Mouse (Mus musculus): Measurements from ENCODE around the gene Cnot10. TPM values are rescaled to one million over a fixed set of nuclear protein-coding genes. Genes with fewer than 3 reads are reported as not detected.

Cnot10 gene
- polyA plus RNA-seq, 1 experiment from 2014 or later: 65.8 TPM

DNA sequence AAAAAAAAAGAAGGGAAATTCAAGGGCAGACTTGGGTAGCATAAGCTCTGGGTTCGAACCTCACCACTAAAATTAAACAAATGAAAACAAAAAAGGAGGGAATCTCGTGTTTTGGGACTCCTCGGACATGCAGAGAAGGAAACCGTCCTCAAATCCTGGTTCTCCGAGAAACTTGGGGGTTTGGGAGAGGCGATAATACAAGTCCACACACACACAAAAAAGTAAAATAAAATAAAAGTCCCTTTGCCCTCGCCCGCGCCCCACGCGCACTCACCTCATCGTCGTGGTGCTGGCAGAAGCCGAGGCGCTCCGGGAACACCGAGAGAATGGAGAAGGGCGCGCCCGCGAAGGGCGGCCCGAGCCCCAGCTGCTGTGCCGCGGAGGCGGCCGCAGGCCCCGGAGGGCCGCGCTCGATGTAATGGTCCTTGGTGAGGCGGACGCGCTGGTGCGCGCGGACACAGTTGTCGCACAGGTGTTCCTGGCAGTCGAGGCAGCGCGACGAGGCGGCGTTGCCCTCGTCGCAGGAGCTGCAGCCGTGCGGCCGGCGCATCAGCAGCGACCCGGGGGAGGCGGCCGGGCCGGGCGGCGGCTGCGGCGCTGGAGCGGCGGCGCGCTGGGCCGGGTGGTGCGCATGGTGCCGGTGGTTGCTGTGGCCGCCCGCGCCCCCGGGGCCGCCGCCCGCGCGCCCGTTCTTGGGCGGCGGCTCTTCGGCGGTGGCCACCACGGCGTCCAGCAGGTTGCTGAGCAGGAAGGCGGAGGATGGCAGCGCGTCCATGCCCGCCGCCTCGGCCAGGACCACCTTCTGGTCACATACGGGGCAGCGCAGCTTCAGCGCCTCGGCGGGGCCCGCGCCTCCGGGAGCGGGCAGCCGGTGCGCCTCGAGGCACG, 77.7 kb downstream of the Cnot10 start:
- DNase-seq (ENCODE audit: low spot score) (peak; percentile 67), ATAC-seq (replicated peaks; ENCODE audit: low FRiP score, low TSS enrichment, low read depth) (no peak)
- Histone ChIP-seq H3K9me3 (ENCODE audit: control insufficient read depth, low read length) (no peaks in the 10 kb centered on the region), H3K4me3 (ENCODE audit: low read depth, low read length) (peak overlapping the region; percentile 65), H3K9ac (ENCODE audit: low read length) (peak overlapping the region; percentile 66), H3K4me1 (replicated peaks; ENCODE audit: control insufficient read depth, insufficient read depth, low read length) (no peaks in the 10 kb centered on the region), H3K27me3 (replicated peaks; ENCODE audit: control insufficient read depth, insufficient read depth, low read length) (peaks cover 50% of the 10 kb centered on the region), H3K36me3 (ENCODE audit: control insufficient read depth, insufficient read depth, low read length) (no peaks in the 10 kb centered on the region), H3K27ac (ENCODE audit: low read depth) (peak overlapping the region; percentile 93), H3K4me2 (ENCODE audit: low read length) (peak overlapping the region; percentile 76)
- under 1% methylated on average over 90 of the region's 101 CpGs for WGBS

DNA sequence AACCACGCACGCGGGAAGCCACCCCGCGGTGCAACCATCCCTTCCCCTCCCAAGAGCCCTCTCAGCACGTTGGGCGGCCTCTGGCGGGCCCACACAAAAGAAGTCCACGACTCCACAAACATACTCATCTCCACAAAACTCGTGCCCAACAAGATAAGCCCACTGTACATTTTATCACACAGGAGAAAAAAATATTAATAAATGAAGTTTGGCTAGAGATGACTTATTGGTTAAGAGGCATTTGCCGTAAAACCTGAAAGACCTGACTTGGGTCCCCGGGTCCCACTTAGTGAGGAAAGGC, 78.4 kb downstream of the Cnot10 start:
- H3K36me3 ChIP-seq (ENCODE audit: control insufficient read depth, insufficient read depth, low read length): no peaks in the 10 kb centered on the region
- H3K4me1 ChIP-seq (replicated peaks; ENCODE audit: control insufficient read depth, insufficient read depth, low read length): no peaks in the 10 kb centered on the region
- DNase-seq (ENCODE audit: low spot score) (peak; percentile 64), ATAC-seq (replicated peaks; ENCODE audit: low FRiP score, low TSS enrichment, low read depth) (no peak)
- H3K9ac ChIP-seq (ENCODE audit: low read length): peak overlapping the region; percentile 66
- H3K27me3 ChIP-seq (replicated peaks; ENCODE audit: control insufficient read depth, insufficient read depth, low read length): peaks cover 50% of the 10 kb centered on the region
- peak overlapping the region; percentile 65 for H3K4me3 ChIP-seq (ENCODE audit: low read depth, low read length)
- no peak overlapping the region for H3K27ac ChIP-seq (ENCODE audit: low read depth)
- no peaks in the 10 kb centered on the region for H3K9me3 ChIP-seq (ENCODE audit: control insufficient read depth, low read length)
- under 1% methylated on average over 12 of the region's 12 CpGs for WGBS
- peak overlapping the region; percentile 76 for H3K4me2 ChIP-seq (ENCODE audit: low read length)

DNA sequence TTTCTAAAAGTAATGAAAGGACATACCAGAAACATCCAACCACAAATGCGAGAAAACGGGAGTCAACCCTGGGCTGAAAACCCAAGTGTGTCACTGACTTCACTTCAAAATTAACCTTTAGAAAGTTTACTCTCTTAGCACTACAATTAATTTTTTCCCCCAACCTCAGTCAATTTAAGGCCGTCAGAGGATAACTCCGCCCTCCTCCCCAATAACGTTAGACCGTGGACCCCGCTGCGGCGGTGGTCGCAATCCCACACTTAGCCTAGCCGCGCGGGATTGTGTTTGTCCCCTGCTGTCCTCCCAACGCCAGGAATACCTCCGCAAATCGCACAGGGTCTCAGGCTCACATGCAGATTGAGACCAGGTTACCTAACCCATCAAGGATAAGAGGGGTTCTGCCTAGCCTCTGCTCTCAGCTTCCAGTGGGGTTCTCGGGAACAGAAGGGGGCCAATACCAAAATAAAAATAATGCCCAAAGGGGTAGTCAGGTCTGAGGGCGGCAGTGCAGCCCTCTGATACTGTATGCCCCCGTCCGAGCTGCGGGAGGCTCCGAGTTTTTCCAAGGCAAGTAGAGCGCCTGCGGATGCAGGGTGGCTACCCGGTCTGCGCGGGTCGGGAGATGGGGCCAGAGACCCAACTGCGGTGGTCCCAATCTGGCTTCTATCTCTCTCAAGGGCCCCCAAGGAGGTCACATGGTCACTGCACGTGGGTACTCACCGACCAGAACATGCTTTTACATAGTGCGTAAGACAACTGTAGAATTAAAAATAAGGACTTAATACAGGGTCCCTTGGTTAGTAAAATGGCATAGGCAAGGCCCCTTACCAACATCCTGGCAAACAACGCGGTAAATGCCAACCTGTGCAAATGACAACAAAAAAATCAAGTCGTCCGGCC, 79.0 kb downstream of the Cnot10 start:
- H3K4me3 ChIP-seq (ENCODE audit: low read depth, low read length): peak overlapping the region; percentile 65
- peak overlapping the region; percentile 76 for H3K4me2 ChIP-seq (ENCODE audit: low read length)
- no peaks in the 10 kb centered on the region for H3K9me3 ChIP-seq (ENCODE audit: control insufficient read depth, low read length)
- peaks cover 50% of the 10 kb centered on the region for H3K27me3 ChIP-seq (replicated peaks; ENCODE audit: control insufficient read depth, insufficient read depth, low read length)
- DNase-seq (ENCODE audit: low spot score): peak; percentile 70
- H3K27ac ChIP-seq (ENCODE audit: low read depth): no peak overlapping the region
- no peak for ATAC-seq (replicated peaks; ENCODE audit: low FRiP score, low TSS enrichment, low read depth)
- no peaks in the 10 kb centered on the region for H3K4me1 ChIP-seq (replicated peaks; ENCODE audit: control insufficient read depth, insufficient read depth, low read length)
- 2% methylated on average over 36 of the region's 36 CpGs for WGBS
- no peaks in the 10 kb centered on the region for H3K36me3 ChIP-seq (ENCODE audit: control insufficient read depth, insufficient read depth, low read length)
- H3K9ac ChIP-seq (ENCODE audit: low read length): peak overlapping the region; percentile 66

DNA sequence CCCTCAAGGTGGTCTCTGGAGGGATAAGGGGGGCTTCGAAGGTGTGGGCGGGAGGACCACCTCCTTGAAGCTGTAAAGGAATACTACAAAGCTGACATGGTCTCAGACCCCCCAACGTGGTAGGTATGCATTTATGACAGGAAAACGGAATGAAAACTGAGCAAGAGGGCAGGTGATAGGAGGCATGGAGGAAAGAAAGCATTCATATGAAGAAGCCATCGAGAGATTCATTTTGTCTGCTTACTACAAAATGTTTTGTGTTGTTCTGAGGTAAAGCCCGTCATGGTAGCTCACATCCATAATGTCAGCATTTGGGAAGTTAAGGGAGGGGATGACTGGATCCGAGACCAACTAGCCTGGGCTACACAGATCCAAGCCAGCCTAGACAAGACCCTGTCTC, 79.8 kb downstream of the Cnot10 start:
- no peak for ATAC-seq (replicated peaks; ENCODE audit: low FRiP score, low TSS enrichment, low read depth)
- Histone ChIP-seq H3K4me3 (ENCODE audit: low read depth, low read length) (peak overlapping the region; percentile 65), H3K9ac (ENCODE audit: low read length) (peak overlapping the region; percentile 66), H3K27me3 (replicated peaks; ENCODE audit: control insufficient read depth, insufficient read depth, low read length) (peaks cover 50% of the 10 kb centered on the region), H3K4me2 (ENCODE audit: low read length) (peak overlapping the region; percentile 76), H3K4me1 (replicated peaks; ENCODE audit: control insufficient read depth, insufficient read depth, low read length) (no peaks in the 10 kb centered on the region), H3K9me3 (ENCODE audit: control insufficient read depth, low read length) (no peaks in the 10 kb centered on the region), H3K36me3 (ENCODE audit: control insufficient read depth, insufficient read depth, low read length) (no peaks in the 10 kb centered on the region), H3K27ac (ENCODE audit: low read depth) (no peak overlapping the region)
- DNase-seq (ENCODE audit: low spot score): peak; percentile 56
- 24% methylated on average over 7 of the region's 7 CpGs for WGBS

DNA sequence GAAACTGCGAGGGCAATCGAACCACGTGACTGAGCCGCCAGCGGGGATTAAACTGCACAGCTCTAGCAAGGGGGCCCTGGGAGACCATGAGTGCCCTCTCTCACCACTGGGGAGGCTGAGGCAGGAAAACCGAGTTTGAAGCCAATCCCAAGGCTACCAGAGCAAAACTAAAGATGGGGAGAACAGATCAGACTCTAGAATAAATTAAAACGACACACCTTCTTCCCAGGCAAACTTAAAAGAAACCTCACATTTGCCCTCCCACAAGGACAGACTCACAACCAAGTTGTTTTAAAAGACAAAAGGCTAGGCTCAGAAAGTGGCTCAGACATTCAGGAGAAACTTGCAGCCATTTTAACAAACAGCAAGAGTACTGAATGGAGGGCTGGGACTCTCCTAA, 82.9 kb downstream of the Cnot10 start:
- Histone ChIP-seq H3K27ac (ENCODE audit: low read depth) (peak overlapping the region; percentile 17), H3K4me3 (ENCODE audit: low read depth, low read length) (no peak overlapping the region), H3K9ac (ENCODE audit: low read length) (no peak overlapping the region), H3K4me2 (ENCODE audit: low read length) (peak overlapping the region; percentile 18), H3K27me3 (replicated peaks; ENCODE audit: control insufficient read depth, insufficient read depth, low read length) (peaks cover 30% of the 10 kb centered on the region), H3K4me1 (replicated peaks; ENCODE audit: control insufficient read depth, insufficient read depth, low read length) (peaks cover 7% of the 10 kb centered on the region), H3K9me3 (ENCODE audit: control insufficient read depth, low read length) (no peaks in the 10 kb centered on the region), H3K36me3 (ENCODE audit: control insufficient read depth, insufficient read depth, low read length) (no peaks in the 10 kb centered on the region)
- WGBS: 27% methylated on average over 7 of the region's 7 CpGs
- ATAC-seq (replicated peaks; ENCODE audit: low FRiP score, low TSS enrichment, low read depth): no peak
- peak; percentile 52 for DNase-seq (ENCODE audit: low spot score)

DNA sequence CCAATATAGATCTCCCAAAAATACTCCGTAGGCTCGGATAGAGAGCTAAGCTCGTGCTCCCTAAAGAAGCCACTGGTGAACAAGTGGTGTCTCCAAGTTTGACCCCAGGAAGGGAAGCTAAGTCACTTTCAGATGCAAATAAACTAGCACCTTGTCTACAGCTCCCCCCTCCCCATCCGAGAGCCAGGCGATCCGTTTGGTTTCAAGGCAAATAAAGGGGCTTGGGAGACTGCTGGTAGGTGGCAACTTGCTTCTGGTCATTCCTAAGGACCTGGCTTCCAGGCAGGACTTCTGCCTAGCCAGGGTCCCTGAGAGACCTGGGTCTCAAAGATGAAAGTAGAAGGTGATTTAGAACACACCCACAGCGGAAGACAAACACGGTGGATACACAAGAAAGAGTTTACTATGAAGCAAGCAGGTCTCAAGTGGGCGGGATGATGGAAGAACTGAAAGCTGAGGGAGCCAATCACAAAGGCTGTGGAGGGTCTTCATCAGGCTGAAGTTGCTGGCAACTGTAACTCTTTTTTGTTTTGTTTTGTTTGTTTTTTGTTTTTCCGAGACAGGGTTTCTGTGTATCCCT, 83.6 kb downstream of the Cnot10 start:
- Histone ChIP-seq H3K9ac (ENCODE audit: low read length) (no peak overlapping the region), H3K27me3 (replicated peaks; ENCODE audit: control insufficient read depth, insufficient read depth, low read length) (peaks cover 23% of the 10 kb centered on the region), H3K9me3 (ENCODE audit: control insufficient read depth, low read length) (no peaks in the 10 kb centered on the region), H3K27ac (ENCODE audit: low read depth) (no peak overlapping the region), H3K4me3 (ENCODE audit: low read depth, low read length) (no peak overlapping the region), H3K4me1 (replicated peaks; ENCODE audit: control insufficient read depth, insufficient read depth, low read length) (peaks cover 7% of the 10 kb centered on the region), H3K36me3 (ENCODE audit: control insufficient read depth, insufficient read depth, low read length) (no peaks in the 10 kb centered on the region), H3K4me2 (ENCODE audit: low read length) (peak overlapping the region; percentile 18; the same call in 1 of the 2 replicates)
- DNase-seq (ENCODE audit: low spot score): peak; percentile 56
- ATAC-seq (replicated peaks; ENCODE audit: low FRiP score, low TSS enrichment, low read depth): no peak
- WGBS: 41% methylated on average over 10 of the region's 10 CpGs

DNA sequence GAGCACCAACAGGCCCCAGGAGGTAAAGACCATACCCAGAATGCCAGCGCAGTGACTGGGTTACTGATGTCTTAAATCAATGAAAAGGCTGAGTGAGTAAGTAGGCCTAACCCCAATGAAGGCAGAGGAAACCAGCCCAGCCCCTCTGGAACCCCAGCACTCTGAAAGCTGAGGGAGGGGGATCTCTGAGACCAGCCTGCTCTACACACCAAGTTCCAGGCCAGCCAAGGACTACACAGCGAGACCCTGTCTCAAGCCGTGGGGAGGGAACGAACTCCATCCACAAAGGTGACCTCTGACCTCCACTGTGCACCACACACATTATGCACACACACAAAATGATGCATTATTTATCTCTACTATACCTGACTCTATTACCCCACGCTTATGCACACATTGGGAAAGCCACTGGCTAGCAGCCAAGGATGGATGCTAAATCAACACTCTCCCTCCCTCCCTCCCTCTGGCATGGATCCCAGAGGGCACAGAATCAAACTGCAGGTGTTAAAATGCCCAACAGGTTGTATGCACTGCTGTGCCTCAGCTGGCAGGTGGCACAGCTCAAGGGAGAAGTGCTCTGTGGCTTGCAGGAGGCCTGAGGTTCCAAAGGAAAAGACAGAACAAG, 85.5 kb downstream of the Cnot10 start:
- H3K27me3 ChIP-seq (replicated peaks; ENCODE audit: control insufficient read depth, insufficient read depth, low read length): peaks cover 7% of the 10 kb centered on the region; the same call in 1 of the 2 replicates
- 52% methylated on average over 5 of the region's 5 CpGs for WGBS
- DNase-seq (ENCODE audit: low spot score) (peak; percentile 74), ATAC-seq (replicated peaks; ENCODE audit: low FRiP score, low TSS enrichment, low read depth) (peak; percentile 62)
- H3K27ac ChIP-seq (ENCODE audit: low read depth): peak overlapping the region; percentile 47; the same call in 1 of the 2 replicates
- H3K4me3 ChIP-seq (ENCODE audit: low read depth, low read length): no peak overlapping the region
- peaks cover 7% of the 10 kb centered on the region for H3K4me1 ChIP-seq (replicated peaks; ENCODE audit: control insufficient read depth, insufficient read depth, low read length)
- no peak overlapping the region for H3K4me2 ChIP-seq (ENCODE audit: low read length)
- H3K36me3 ChIP-seq (ENCODE audit: control insufficient read depth, insufficient read depth, low read length): no peaks in the 10 kb centered on the region
- H3K9ac ChIP-seq (ENCODE audit: low read length): no peak overlapping the region
- no peaks in the 10 kb centered on the region for H3K9me3 ChIP-seq (ENCODE audit: control insufficient read depth, low read length)

DNA sequence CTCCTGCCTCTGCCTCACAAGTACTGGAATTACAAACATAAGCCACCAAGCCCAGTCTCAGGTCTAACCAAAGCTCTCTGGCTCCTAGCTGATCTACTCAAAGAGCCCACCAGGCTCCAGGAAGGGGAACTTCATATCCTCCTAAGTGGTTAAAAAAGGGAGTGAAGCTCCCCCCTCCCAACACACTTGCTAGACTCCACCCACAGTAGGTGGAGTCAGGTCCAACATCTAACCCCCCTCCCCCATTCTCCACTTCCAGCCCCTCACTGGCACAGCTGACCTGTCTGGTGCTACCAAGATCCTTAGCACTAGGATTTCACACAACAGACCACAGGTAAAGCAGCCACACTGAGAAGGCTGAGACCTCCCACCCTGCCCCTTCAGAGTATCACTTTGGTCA, 86.2 kb downstream of the Cnot10 start:
- H3K9ac ChIP-seq (ENCODE audit: low read length): no peak overlapping the region
- peak overlapping the region; percentile 47; the same call in 1 of the 2 replicates for H3K27ac ChIP-seq (ENCODE audit: low read depth)
- peaks cover 7% of the 10 kb centered on the region for H3K4me1 ChIP-seq (replicated peaks; ENCODE audit: control insufficient read depth, insufficient read depth, low read length)

More for the DNA sequence above, 86.2 kb downstream of the Cnot10 start:
- Histone ChIP-seq H3K27me3 (replicated peaks; ENCODE audit: control insufficient read depth, insufficient read depth, low read length) (peaks cover 4% of the 10 kb centered on the region; the same call in 1 of the 2 replicates), H3K9me3 (ENCODE audit: control insufficient read depth, low read length) (no peaks in the 10 kb centered on the region), H3K4me3 (ENCODE audit: low read depth, low read length) (no peak overlapping the region), H3K4me2 (ENCODE audit: low read length) (no peak overlapping the region), H3K36me3 (ENCODE audit: control insufficient read depth, insufficient read depth, low read length) (no peaks in the 10 kb centered on the region)
- DNase-seq (ENCODE audit: low spot score): no peak
- ATAC-seq (replicated peaks; ENCODE audit: low FRiP score, low TSS enrichment, low read depth): no peak
